Mouse (Mus musculus): Measurements from ENCODE around the gene Dclre1b. TPM values are rescaled to one million over a fixed set of nuclear protein-coding genes. Genes with fewer than 3 reads are reported as not detected.

Dclre1b gene
- total RNA-seq, 2 experiments from 2014 or later: 15.1 to 16.9 TPM

DNA sequence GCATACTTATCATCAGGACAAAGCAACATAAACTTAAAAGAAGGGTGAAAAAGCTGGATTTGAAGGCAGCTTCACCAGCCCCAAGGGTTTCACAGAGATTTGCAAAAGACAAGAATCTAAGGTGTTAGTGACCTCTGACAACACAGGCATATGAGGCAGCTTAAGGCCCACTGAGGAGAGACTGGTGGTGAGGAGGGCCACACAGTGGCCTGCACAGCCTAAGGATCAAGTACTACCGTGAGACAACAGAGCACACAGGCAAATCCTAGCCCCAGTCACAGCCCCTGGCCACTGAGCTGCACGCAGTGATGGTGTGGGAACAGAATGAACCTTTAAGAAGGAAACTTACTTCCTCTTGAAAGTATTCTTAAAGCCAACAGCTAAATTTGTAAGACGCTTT, 35.7 kb downstream of the Dclre1b start:
- no peak for DNase-seq

DNA sequence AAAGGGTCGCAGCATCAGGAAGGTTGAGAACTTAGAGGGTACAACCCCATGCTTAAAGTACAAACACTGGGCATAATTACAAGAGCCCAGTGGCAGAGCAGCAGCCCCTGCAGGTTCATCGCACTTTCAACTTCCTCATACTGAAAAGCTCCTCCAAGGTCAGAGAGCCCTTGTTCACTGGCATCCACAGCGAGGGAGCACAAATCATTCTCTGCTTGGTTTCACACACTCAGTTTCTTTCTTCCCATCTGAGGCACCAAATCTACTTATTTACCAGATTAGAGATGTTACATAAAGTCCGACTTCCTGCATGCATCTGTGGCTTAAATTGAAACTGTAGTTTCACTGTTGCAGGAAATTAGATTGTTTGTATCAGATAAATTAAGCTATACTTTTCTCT, 36.4 kb downstream of the Dclre1b start:
- no peak for DNase-seq

DNA sequence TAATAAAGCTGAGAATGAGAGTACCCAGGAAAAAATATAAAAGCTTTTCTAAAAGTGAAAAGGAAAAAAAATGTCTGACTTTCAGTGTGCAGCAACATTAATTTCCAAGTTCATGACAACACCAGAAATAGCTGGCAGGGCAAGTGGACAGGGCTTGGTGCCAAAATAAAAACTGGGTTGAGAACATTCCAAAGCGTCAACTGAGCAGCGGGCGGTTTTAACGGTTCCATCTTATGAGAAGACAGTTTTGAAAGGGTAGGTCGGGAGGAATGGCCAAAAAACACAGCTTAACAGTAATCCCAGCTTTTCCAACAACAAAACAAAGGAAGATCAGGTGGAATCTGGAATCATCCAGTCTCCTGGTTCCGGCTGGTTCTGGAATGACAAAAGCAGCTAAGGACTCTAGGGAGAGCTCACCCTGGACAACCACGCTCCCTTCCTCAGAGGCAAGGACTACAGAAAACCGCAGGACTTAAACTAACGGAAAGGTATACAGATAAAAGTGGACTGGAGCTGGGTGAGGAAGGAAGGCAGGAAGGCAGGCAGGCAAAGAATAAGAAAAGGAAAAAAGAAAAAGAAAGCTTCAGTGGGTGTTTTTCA, 37.6 kb downstream of the Dclre1b start:
- peak; percentile 85 for DNase-seq

DNA sequence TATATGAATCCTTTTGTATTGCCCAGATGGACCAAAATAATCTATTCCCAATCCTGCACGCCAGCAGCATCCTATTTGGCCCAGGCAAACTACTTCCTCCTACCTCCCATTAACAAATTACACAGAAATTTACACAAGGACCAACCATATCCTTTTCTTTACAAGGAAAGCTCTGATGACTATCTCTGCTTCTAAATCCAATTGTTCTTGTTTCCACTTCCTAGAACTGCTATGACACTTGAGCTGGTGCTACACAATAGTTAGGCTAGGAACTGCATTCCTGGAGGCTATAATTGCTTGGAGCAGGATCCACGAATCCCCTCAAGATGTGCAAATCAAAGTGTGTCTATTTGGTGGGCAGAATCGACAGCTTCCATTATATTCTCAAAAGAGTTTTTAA, 42.5 kb downstream of the Dclre1b start:
- no peak for DNase-seq

DNA sequence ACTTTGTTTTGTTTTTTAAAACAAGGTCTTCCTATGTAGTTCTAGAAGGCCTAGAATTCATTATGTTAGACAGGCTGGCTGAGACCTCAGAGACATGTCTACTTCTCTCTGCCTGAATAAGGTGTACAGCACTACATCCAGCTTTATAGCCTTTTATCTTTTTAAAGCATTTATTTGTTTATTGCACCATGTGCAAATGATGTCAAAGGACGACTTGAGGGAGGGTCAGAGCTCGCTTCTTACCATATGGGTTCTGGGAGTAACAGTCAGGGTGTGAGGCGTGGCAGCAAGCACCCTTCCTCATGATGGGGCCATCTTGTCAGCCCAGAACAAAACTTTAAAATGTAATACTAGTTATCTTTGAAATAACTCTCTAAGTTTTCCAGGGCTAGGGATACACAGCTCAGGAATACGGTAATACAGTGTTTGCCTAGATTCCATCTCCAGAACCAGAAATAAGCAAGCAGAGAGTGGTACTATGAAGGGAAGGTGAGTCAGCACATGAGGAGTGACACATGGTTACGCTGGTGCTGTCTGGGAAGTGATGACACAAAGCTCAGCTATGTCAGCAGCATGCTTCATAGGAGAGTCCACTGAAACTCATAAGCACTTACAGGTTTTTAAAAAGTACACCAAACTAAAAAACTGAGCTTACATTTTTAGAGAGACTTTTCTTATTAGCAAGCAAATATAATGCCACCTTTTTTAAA, 49.8 kb downstream of the Dclre1b start:
- no peak for DNase-seq

DNA sequence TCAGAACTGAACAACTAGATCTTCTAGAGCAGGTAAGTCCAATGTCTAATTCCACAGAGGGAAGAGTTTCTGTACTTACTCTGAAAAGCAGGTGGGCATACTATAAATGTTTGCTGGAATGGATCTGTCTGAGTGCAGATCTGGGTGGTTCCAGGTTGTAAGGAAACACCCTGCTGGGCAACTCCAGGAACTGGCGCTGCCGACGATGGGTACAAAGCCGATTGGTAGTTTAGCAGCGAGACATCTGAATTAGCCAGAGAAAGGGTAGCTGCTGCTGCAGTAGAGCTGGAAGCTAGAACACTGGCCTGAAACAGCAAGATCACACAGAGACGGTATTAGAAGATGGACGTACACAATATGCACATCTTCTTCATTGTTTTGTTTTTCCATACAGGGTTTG, 50.8 kb downstream of the Dclre1b start:
- DNase-seq: no peak

DNA sequence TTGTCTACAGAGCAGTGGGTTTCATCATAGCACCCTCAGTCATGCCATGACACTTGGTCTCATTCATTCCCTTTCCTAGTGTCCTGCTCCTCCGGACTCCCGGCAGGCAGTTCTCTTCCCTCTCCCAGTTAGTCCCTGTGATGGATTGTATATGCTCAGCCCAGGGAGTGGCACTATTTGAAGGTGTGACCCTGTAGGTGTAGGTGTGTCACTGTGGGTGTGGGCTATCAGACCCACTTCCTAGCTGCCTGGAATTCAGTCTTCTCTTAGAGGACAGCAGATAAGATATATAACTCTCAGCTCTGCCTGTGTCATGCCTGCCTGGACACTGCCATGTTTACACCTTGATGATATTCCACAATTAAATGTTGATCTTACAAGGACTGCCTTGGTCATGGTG, 52.3 kb downstream of the Dclre1b start:
- no peak for DNase-seq

DNA sequence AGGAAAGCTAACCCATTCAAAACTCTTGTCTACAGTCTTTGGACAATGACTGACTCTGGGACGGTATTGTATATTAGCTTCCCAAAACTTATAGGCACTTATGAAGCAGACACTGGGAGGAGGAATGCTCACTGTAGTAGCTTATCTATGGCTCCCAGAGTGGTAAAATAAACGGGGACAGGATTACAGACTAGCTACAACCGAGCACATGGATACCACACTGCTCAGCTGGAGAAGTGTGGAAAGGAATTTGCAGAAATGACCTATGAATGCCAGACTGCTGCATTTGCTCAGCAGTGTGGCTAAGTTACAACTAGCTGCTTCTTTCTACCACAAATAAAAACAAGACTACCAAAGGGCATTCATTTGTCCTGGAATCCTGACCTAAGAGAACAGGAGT, 53.9 kb downstream of the Dclre1b start:
- no peak for DNase-seq

DNA sequence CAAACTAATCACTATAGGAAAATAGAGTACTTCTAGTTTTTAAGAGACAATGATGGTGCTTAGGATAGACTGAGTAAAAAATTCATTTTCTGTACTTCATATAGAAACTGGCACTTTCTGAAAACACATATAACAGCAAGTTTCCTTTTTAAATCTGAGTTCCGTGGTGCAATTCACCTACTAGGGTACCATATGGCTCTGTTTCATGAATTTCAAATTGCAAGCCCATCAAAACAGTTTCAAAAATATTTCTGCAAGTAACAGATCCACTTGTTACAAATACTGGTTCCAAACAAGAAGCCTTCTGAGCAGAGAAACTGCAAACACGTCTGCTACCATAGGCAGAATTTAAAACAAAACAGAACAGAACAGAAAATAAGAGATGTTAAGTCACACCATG, 57.7 kb downstream of the Dclre1b start:
- no peak for DNase-seq

Other genes with a start within 250 kb of the Dclre1b start
- gene Syt6, start 234.2 kb downstream of the Dclre1b start, total RNA-seq (2021): under 1 TPM in 1 of 2 experiments, not detected in 1; 0.12 TPM
- gene Atg4a-ps, start 163.4 kb downstream of the Dclre1b start, total RNA-seq (2021): 1 to 10 TPM in 1 of 2 experiments, under 1 TPM in 1; 0.39 to 2.0 TPM
- 10 to 100 TPM; 15.9 to 17.5 TPM for gene Olfml3, start 71.4 kb downstream of the Dclre1b start, total RNA-seq (2021)
- not detected for gene Gm10964, start 70.1 kb downstream of the Dclre1b start, total RNA-seq (2021)
- gene Hipk1, start 17.9 kb downstream of the Dclre1b start, total RNA-seq (2021): 100 to 1,000 TPM; 128 to 162 TPM
- gene Ap4b1, start 76 bp upstream of the Dclre1b start, total RNA-seq (2021): 10 to 100 TPM; 18.8 to 23.7 TPM
- gene Gm43064, start 129 bp upstream of the Dclre1b start, total RNA-seq (2021): under 1 TPM in 1 of 2 experiments, not detected in 1; 0.58 TPM
- under 1 TPM in 1 of 2 experiments, not detected in 1; 0.36 TPM for gene Bcl2l15, start 23.2 kb upstream of the Dclre1b start, total RNA-seq (2021)
- gene Ptpn22, start 50.4 kb upstream of the Dclre1b start, total RNA-seq (2021): 1 to 10 TPM; 2.6 to 3.2 TPM
- 10 to 100 TPM; 16.0 to 17.7 TPM for gene Rsbn1, start 104.7 kb upstream of the Dclre1b start, total RNA-seq (2021)
- gene Phtf1, start 158.7 kb upstream of the Dclre1b start, total RNA-seq (2021): 10 to 100 TPM; 16.4 to 19.4 TPM

Measured in adrenal gland, postnatal 10 days (tissue).